Mouse (Mus musculus) limb, embryonic 14.5 days (tissue): ENCODE measurements at regions not wholly inside any gene's neighbourhood (a gene's known extent, or its start where the extent isn't known, plus 50 kb on each side); places are given as distances from the start of the nearest gene placed in this dataset.

Experiments used
- ATAC-seq: fragments of 200-750 bp; cut with Nextera tagmentation; 2 replicates; pipeline ENCODE4 v1.8.0; 2017; ENCODE audit warnings: low read depth, moderate number of reproducible peaks, moderate TSS enrichment; ENCODE audit not compliant: low FRiP score
- DNase-seq: peaks from one replicate; pipeline ENCODE4 v3.0.0-alpha.2; 2015; ENCODE audit warnings: low spot score
- H3K27ac ChIP-seq: fragments of 300-500 bp; sonication (generic); replicated peaks from 2 replicates; pipeline ENCODE4 v1.5.1; 2014; ENCODE audit warnings: low read depth, mild to moderate bottlenecking, low read length, moderate library complexity, mixed read lengths
- H3K27me3 ChIP-seq: fragments of 300-500 bp; sonication (generic); 2 replicates; pipeline ENCODE4 v1.6.1; 2014; ENCODE audit warnings: low read length, mixed read lengths; ENCODE audit not compliant: control insufficient read depth, insufficient read depth
- H3K36me3 ChIP-seq: fragments of 300-500 bp; sonication (generic); 2 replicates; pipeline ENCODE4 v1.6.1; 2014; ENCODE audit warnings: mild to moderate bottlenecking, low read length, moderate library complexity, mixed read lengths; ENCODE audit not compliant: control insufficient read depth, insufficient read depth
- H3K4me1 ChIP-seq: fragments of 300-500 bp; sonication (generic); 2 replicates; pipeline ENCODE4 v1.6.1; 2014; ENCODE audit warnings: antibody characterized with exemption, low read length, mixed read lengths; ENCODE audit not compliant: control insufficient read depth, insufficient read depth
- H3K4me2 ChIP-seq: fragments of 300-500 bp; sonication (generic); replicated peaks from 2 replicates; pipeline ENCODE4 v1.6.1; 2014; ENCODE audit warnings: low read depth, mild to moderate bottlenecking, low read length, moderate library complexity; ENCODE audit not compliant: severe bottlenecking
- H3K4me3 ChIP-seq: fragments of 300-500 bp; sonication (generic); replicated peaks from 2 replicates; pipeline ENCODE4 v1.5.1; 2014; ENCODE audit warnings: low read length
- H3K9ac ChIP-seq: fragments of 300-500 bp; sonication (generic); 2 replicates; pipeline ENCODE4 v1.6.1; 2014; ENCODE audit warnings: mild to moderate bottlenecking, low read depth, low read length, moderate library complexity; ENCODE audit not compliant: severe bottlenecking
- H3K9me3 ChIP-seq: fragments of 300-500 bp; sonication (generic); 2 replicates; pipeline ENCODE4 v1.6.1; 2016; ENCODE audit warnings: low read length; ENCODE audit not compliant: control insufficient read depth
- POLR2A ChIP-seq: fragments of 200-500 bp; IDR thresholded peaks from 2 replicates; pipeline ENCODE4 v1.8.0; 2012; ENCODE audit warnings: inconsistent platforms, mild to moderate bottlenecking, moderate library complexity, borderline replicate concordance; ENCODE audit not compliant: insufficient read depth, insufficient read length; ENCODE audit errors: extremely low read depth
- WGBS: fragments of 180-500 bp; shearing (Covaris S2); extraction: QIAGEN DNeasy Blood & Tissue Kit; methylation state at CpG from one replicate; pipeline ENCODE4 v1.1.7; 2014; 5-methylcytosine and 5-hydroxymethylcytosine counted together

DNA sequence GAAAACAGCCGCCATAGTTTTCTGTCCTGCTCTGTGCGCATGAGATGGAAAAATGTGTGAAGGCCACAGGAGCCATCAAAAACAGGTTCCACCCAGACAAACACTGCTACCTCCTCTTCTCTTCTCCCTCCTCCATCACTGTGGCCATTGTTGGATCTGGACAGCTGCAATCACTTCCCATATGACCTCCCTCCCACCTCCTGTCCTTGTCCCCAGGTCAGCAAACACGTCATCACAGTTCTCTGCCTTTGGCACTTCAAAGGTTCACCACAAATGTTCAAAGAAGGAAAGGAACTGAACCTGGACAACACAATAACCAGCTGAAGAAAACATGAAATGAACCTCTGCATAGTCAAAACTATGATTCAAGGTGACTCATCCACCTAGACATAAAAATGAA is 220.2 kb upstream of the Il12b start:
- Histone ChIP-seq H3K4me3 (no peak overlapping the region), H3K36me3 (no peaks in the 10 kb centered on the region), H3K4me2 (no peak overlapping the region), H3K9ac (no peak overlapping the region), H3K27me3 (no peaks in the 10 kb centered on the region), H3K27ac (no peak overlapping the region), H3K9me3 (no peaks in the 10 kb centered on the region), H3K4me1 (no peaks in the 10 kb centered on the region)
- no peak for DNase-seq
- no peak for ATAC-seq
- TF ChIP-seq POLR2A, result no peak
- 71% methylated on average over 3 of the region's 3 CpGs for WGBS

DNA sequence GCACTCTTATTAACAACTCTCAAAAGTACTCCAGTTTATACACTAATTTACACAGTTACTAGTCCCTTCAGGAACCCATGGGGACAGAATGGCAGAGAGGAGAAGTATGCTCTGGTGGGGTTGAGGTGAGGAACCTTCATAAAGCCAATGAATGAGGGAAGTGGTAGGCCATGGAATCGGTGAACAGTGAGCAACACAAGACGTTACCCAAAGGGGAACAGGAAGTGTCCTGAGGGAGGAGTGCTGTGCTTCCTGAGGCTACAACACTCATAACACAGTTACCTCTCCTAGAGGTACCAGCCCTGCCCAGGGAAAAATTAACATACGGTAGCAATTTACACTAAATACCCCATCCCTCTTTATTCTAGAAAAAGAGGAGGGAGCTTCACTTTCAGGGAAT is 216.0 kb upstream of the Il12b start:
- TF ChIP-seq POLR2A, result no peak
- H3K27me3 ChIP-seq, result no peaks in the 10 kb centered on the region
- H3K4me3 ChIP-seq, result no peak overlapping the region
- WGBS, result 81% methylated on average over 3 of the region's 3 CpGs
- H3K27ac ChIP-seq, result no peak overlapping the region
- no peak for DNase-seq
- H3K9ac ChIP-seq, result no peak overlapping the region
- ATAC-seq, result no peak
- H3K9me3 ChIP-seq, result no peaks in the 10 kb centered on the region
- H3K4me1 ChIP-seq, result no peaks in the 10 kb centered on the region
- H3K36me3 ChIP-seq, result no peaks in the 10 kb centered on the region
- H3K4me2 ChIP-seq, result no peak overlapping the region

- no peak for ATAC-seq
- no peaks in the 10 kb centered on the region for H3K27me3 ChIP-seq
- no peak overlapping the region for H3K27ac ChIP-seq
- no peaks in the 10 kb centered on the region for H3K36me3 ChIP-seq
- H3K4me1 ChIP-seq, result no peaks in the 10 kb centered on the region
- no peak for DNase-seq
- WGBS, result 68% methylated on average over 9 of the region's 9 CpGs
- H3K4me2 ChIP-seq, result no peak overlapping the region
- no peak overlapping the region for H3K4me3 ChIP-seq
- H3K9ac ChIP-seq, result no peak overlapping the region
- H3K9me3 ChIP-seq, result no peaks in the 10 kb centered on the region
- no peak for TF ChIP-seq POLR2A
Measured at GRCm38 (mm10) chr11:44185218-44185890, 214.5 kb upstream of the Il12b start.

DNA sequence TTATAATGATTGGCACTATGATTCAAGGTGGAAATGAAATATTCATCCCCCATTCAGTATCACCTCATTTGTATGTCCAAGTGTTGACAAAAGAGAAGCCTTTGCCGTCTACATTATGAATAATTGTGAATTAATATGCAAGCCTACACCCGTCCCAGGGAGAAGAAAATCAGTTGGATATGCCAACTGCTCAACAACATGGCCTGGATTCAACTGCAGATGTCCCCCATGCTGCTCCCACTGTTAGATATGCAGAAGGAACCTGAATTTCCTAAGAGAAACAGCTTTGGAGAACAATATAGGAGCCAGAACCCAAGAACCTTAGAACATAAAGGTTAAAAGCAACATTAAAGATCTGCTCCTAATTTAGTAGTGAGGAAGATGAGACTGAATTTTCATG is 211.7 kb upstream of the Il12b start:
- H3K27me3 ChIP-seq, result no peaks in the 10 kb centered on the region
- WGBS, result 76% methylated on average over 2 of the region's 2 CpGs
- no peak overlapping the region for H3K27ac ChIP-seq
- DNase-seq (no peak), ATAC-seq (no peak)
- no peak overlapping the region for H3K9ac ChIP-seq
- H3K4me2 ChIP-seq, result no peak overlapping the region
- no peaks in the 10 kb centered on the region for H3K36me3 ChIP-seq
- no peaks in the 10 kb centered on the region for H3K4me1 ChIP-seq
- H3K9me3 ChIP-seq, result no peaks in the 10 kb centered on the region
- no peak for TF ChIP-seq POLR2A
- no peak overlapping the region for H3K4me3 ChIP-seq

DNA sequence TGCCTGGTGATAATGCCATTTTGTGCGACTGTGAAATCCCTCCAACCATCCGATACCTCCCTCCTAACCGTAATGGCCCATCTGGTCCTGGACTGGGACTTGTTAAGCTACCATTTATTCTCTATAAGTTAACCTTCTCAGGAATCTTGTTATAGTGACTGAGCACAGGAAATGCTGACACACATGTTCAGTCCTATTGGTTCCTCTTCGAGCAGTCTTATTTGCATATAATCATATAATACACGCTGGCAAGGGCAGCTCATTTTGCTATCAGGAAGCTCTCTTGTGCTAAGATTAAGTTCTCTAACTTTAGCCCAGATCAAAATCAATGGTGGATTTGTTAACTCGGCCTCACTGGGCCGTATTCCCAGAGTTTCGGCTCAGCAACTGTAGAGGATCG is 206.1 kb upstream of the Il12b start:
- DNase-seq, result no peak
- no peaks in the 10 kb centered on the region for H3K4me1 ChIP-seq
- no peak for TF ChIP-seq POLR2A
- ATAC-seq, result no peak
- H3K27ac ChIP-seq, result no peak overlapping the region
- 87% methylated on average over 9 of the region's 9 CpGs for WGBS
- no peaks in the 10 kb centered on the region for H3K9me3 ChIP-seq
- H3K4me3 ChIP-seq, result no peak overlapping the region
- no peak overlapping the region for H3K4me2 ChIP-seq
- no peaks in the 10 kb centered on the region for H3K36me3 ChIP-seq
- no peaks in the 10 kb centered on the region for H3K27me3 ChIP-seq
- H3K9ac ChIP-seq, result no peak overlapping the region

GRCm38 (mm10) chr11:44202716-44203115 is 197.1 kb upstream of the Il12b start:
- no peak overlapping the region for H3K4me3 ChIP-seq
- DNase-seq, result no peak
- no peak overlapping the region for H3K9ac ChIP-seq
- no peaks in the 10 kb centered on the region for H3K4me1 ChIP-seq
- H3K4me2 ChIP-seq, result no peak overlapping the region
- no peaks in the 10 kb centered on the region for H3K9me3 ChIP-seq
- 82% methylated on average over 2 of the region's 2 CpGs for WGBS
- no peak for TF ChIP-seq POLR2A
- no peak overlapping the region for H3K27ac ChIP-seq
- no peaks in the 10 kb centered on the region for H3K36me3 ChIP-seq
- ATAC-seq, result no peak
- H3K27me3 ChIP-seq, result no peaks in the 10 kb centered on the region
